ENCODE assay signal across 19 mouse cellular contexts in genomic region chr11:103729282-103729985, GRCm38 (mm10). TPM values are rescaled to one million over a fixed set of nuclear protein-coding genes. Genes with fewer than 3 reads are reported as not detected.
"Had no signal": no experiment of that assay in that cellular context is flagged by ENCODE, and none has a peak within 500 bp of the region (broad histone marks: within the 10 kb centered on the region; RNA-seq: fewer than 3 reads in every experiment).

No protein-coding gene starts in this region.

- H3K27me3 ChIP-seq: midbrain, embryonic 13.5 days; neural tube, embryonic 15.5 days; stomach, embryonic 15.5 days had no signal

- H3K9ac ChIP-seq: liver, embryonic 14.5 days; liver, postnatal 0 days; lung, embryonic 14.5 days; midbrain, embryonic 13.5 days; neural tube, embryonic 15.5 days; stomach, embryonic 15.5 days had no signal

- H3K4me3 ChIP-seq: left cerebral cortex, adult 2 months; midbrain, embryonic 13.5 days; myocyte; neural tube, embryonic 15.5 days; stomach, embryonic 15.5 days had no signal

- H3K4me2 ChIP-seq: liver, embryonic 11.5 days; lung, embryonic 14.5 days; midbrain, embryonic 13.5 days; neural tube, embryonic 15.5 days; stomach, embryonic 15.5 days had no signal

- DNase-seq: layer of hippocampus, postnatal 36 days; liver, postnatal 0 days; lung, embryonic 14.5 days; right cerebral cortex, adult 18-20 months; right cerebral cortex, postnatal 14 days; right cerebral cortex, postnatal 4 days; thymus, postnatal 25 days had no signal

- ATAC-seq: intestine, postnatal 0 days; liver, postnatal 0 days; lung, postnatal 0 days; midbrain, embryonic 13.5 days; midbrain, embryonic 16.5 days had no signal

- H3K36me3 ChIP-seq: midbrain, embryonic 13.5 days; neural tube, embryonic 15.5 days; stomach, embryonic 15.5 days had no signal

- H3K27ac ChIP-seq: left cerebral cortex, adult 2 months; liver, embryonic 14.5 days; macrophage; midbrain, embryonic 13.5 days; neural tube, embryonic 15.5 days; stomach, embryonic 15.5 days had no signal

- H3K9me3 ChIP-seq: midbrain, embryonic 13.5 days; neural tube, embryonic 15.5 days; stomach, embryonic 15.5 days had no signal

- H3K4me1 ChIP-seq: midbrain, embryonic 13.5 days; neural tube, embryonic 15.5 days had no signal

RNA-seq across cellular contexts. Expression of gene Wnt9b, which starts 20.2 kb away (rescaled TPM):
- polyA plus RNA-seq: intestine, embryonic 14.5 days; lung, embryonic 14.5 days; macrophage; myocyte; stomach, embryonic 15.5 days had no signal

RNA-seq across cellular contexts. Expression of gene Wnt3, which starts 44.5 kb away (rescaled TPM):
- polyA plus RNA-seq: liver, postnatal 0 days; macrophage had no signal
